ENCODE assay signal across 8 mouse cellular contexts in the genomic region with DNA sequence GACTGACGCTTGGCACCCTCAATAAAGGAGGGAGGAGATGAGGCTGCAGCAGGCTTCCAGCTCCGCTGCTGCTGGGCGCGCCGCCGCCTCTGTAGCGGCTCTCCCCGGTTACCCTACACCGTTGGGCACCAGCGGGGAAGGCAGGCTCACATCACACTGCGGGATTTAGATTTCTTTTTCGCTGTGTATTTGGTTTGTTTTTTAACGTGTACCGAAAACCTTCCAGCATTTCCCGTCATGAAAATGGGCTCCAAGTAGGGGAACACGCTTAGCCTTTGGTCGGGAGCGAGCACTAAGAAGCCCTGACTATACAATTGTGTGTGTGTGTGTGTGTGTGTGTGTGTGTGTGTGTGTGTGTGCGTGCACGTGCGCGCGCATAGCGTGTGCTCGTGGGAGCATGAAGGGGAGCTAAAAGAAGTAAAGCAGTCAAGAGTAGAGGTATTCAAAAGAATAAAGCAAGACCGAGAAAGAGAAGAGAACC. TPM values are rescaled to one million over a fixed set of nuclear protein-coding genes. Genes with fewer than 3 reads are reported as not detected.
DNase-seq lines count a peak whose midpoint lies in the region; ATAC-seq and TF ChIP-seq lines count a peak whose summit lies in the region.

No protein-coding gene starts in this region.

- no peak; the same call in 1 of the 2 replicates for ATAC-seq in heart, embryonic 11.5 days (replicated peaks; ENCODE audit: insufficient number of reproducible peaks, low FRiP score, low TSS enrichment)
- ATAC-seq in intestine, embryonic 16.5 days, result peak; percentile 76

- peak overlapping the region; percentile 46 for H3K4me3 ChIP-seq in heart, embryonic 11.5 days (ENCODE audit: low read depth, low read length)
- H3K4me3 ChIP-seq in E14TG2a.4 (replicated peaks; ENCODE audit: low read length) (peak overlapping the region; percentile 23; the same call in 1 of the 2 replicates), myocyte (no peak overlapping the region)
- H3K4me3 ChIP-seq in cortical plate, adult 2 months (ENCODE audit: insufficient read depth, low read length), result peak overlapping the region; percentile 81
- H3K4me3 ChIP-seq in intestine, embryonic 16.5 days (ENCODE audit: low read length), result peak overlapping the region; percentile 43

- no peak for TF ChIP-seq POLR2A in cortical plate, adult 2 months (IDR thresholded peaks at IDR 0.05; ENCODE audit: extremely low read depth, insufficient read depth, low read length)
- TF ChIP-seq POLR2A in myocyte (IDR thresholded peaks at IDR 0.05; ENCODE audit: insufficient read length, low read depth), result no peak

- H3K27ac ChIP-seq in heart, embryonic 11.5 days (ENCODE audit: low read depth, low read length), result no peak overlapping the region
- H3K27ac ChIP-seq in cortical plate, adult 2 months (ENCODE audit: insufficient read depth, low read length), result peak overlapping the region; percentile 89
- H3K27ac ChIP-seq in intestine, embryonic 16.5 days (ENCODE audit: low read length), result no peak overlapping the region

- no peak for TF ChIP-seq CTCF in E14TG2a.4 (conservative IDR thresholded peaks at IDR 0.05; ENCODE audit: low read length)
- TF ChIP-seq CTCF in cortical plate, adult 2 months (IDR thresholded peaks at IDR 0.05; ENCODE audit: extremely low read depth, insufficient read depth, low read length), result no peak

- no peak for DNase-seq in heart, postnatal 4 days
- DNase-seq in gastrocnemius, postnatal 14 days, result no peak
- DNase-seq in yolk sac, embryonic 10.5 days (ENCODE audit: low spot score), result no peak

- 0 out of 2 replicates have a peak overlapping the region, but pooled peaks have one; percentile 39 for H3K9ac ChIP-seq in heart, embryonic 11.5 days (ENCODE audit: low read depth, low read length)
- 0 out of 2 replicates have a peak overlapping the region, but pooled peaks have one; percentile 44 for H3K9ac ChIP-seq in intestine, embryonic 16.5 days (ENCODE audit: low read depth, low read length)

- H3K4me1 ChIP-seq in heart, embryonic 11.5 days (ENCODE audit: control insufficient read depth, insufficient read depth, low read length), result no peaks in the 10 kb centered on the region
- H3K4me1 ChIP-seq in E14TG2a.4 (replicated peaks; ENCODE audit: low read depth, low read length), result peaks cover 15% of the 10 kb centered on the region
- no peaks in the 10 kb centered on the region; the same call in 1 of the 2 replicates for H3K4me1 ChIP-seq in cortical plate, adult 2 months (ENCODE audit: control insufficient read depth, insufficient read depth, low read length)
- peaks cover 6% of the 10 kb centered on the region; the same call in 1 of the 2 replicates for H3K4me1 ChIP-seq in intestine, embryonic 16.5 days (ENCODE audit: control insufficient read depth, insufficient read depth, low read length)

- no peaks in the 10 kb centered on the region for H3K9me3 ChIP-seq in heart, embryonic 11.5 days (replicated peaks; ENCODE audit: control insufficient read depth, low read length)
- no peaks in the 10 kb centered on the region; the same call in 1 of the 2 replicates for H3K9me3 ChIP-seq in E14TG2a.4 (ENCODE audit: low read length)
- no peaks in the 10 kb centered on the region for H3K9me3 ChIP-seq in intestine, embryonic 16.5 days (ENCODE audit: control insufficient read depth, low read length)

- H3K36me3 ChIP-seq in heart, embryonic 11.5 days (ENCODE audit: control insufficient read depth, insufficient read depth, low read length), result no peaks in the 10 kb centered on the region
- no peaks in the 10 kb centered on the region for H3K36me3 ChIP-seq in E14TG2a.4 (ENCODE audit: insufficient read depth, low read length)
- no peaks in the 10 kb centered on the region for H3K36me3 ChIP-seq in intestine, embryonic 16.5 days (ENCODE audit: control insufficient read depth, insufficient read depth, low read length)
- H3K36me3 ChIP-seq in myocyte (ENCODE audit: control insufficient read depth, insufficient read depth), result no peaks in the 10 kb centered on the region

- peak overlapping the region; percentile 68 for H3K4me2 ChIP-seq in heart, embryonic 11.5 days
- H3K4me2 ChIP-seq in intestine, embryonic 16.5 days (ENCODE audit: low read depth, low read length), result peak overlapping the region; percentile 62
- peak overlapping the region; percentile 45 for H3K4me2 ChIP-seq in myocyte (ENCODE audit: low read depth)

- 4% methylated on average over 26 of the region's 26 CpGs for WGBS in heart, embryonic 11.5 days (ENCODE audit: insufficient replicate concordance)
- under 1% methylated on average over 26 of the region's 26 CpGs for WGBS in intestine, embryonic 16.5 days

- H3ac ChIP-seq in myocyte (ENCODE audit: control insufficient read depth, insufficient read length), result no peak overlapping the region

- H3K79me2 ChIP-seq in myocyte (ENCODE audit: control insufficient read depth, insufficient read depth), result no peaks in the 10 kb centered on the region

- H3K27me3 ChIP-seq in heart, embryonic 11.5 days (ENCODE audit: control insufficient read depth, insufficient read depth, low read length), result peaks cover 42% of the 10 kb centered on the region
- peaks cover 75% of the 10 kb centered on the region for H3K27me3 ChIP-seq in E14TG2a.4 (ENCODE audit: insufficient read depth, low read length)
- H3K27me3 ChIP-seq in intestine, embryonic 16.5 days (replicated peaks; ENCODE audit: control insufficient read depth, insufficient read depth, low read length), result peaks cover 18% of the 10 kb centered on the region
- no peaks in the 10 kb centered on the region for H3K27me3 ChIP-seq in myocyte (ENCODE audit: control insufficient read depth, insufficient read depth, insufficient read length)

- intact Hi-C loops in gastrocnemius, postnatal 14 days (cut with DNase I; ENCODE audit: low total_unique reads), result no loop called here

TF ChIP-seq in myocyte, 11 proteins besides CTCF, POLR2A, EP300 and RAD21:
- TF ChIP-seq SRF (IDR thresholded peaks at IDR 0.05; ENCODE audit: control insufficient read depth, insufficient read length, low read depth) (no peak), E2F4 (IDR thresholded peaks at IDR 0.05; ENCODE audit: insufficient read depth) (no peak), MAX (IDR thresholded peaks at IDR 0.05; ENCODE audit: low read depth) (no peak), MYOG (IDR thresholded peaks at IDR 0.05; ENCODE audit: control insufficient read depth in 1 of 3, insufficient read depth in 1 of 3, insufficient read length in 2 of 3, low read depth in 2 of 3) (no peak)

RNA-seq across cellular contexts. Expression of gene Slitrk3, which starts 4.1 kb away (rescaled TPM):
- 0.13 and 0.16 TPM in 2 replicates for polyA plus RNA-seq in heart, embryonic 11.5 days (2014; fragmentation: Nextera tagmentation; extraction: Ambion mirVana)
- total RNA-seq in heart, postnatal 4 days (2021), result under 1 TPM; 0.12 to 0.14 TPM
- polyA plus RNA-seq in cortical plate, adult 2 months (2012; rRNA removed), result 20.3 and 20.6 TPM in 2 replicates
- polyA plus RNA-seq in intestine, embryonic 16.5 days (2015; fragmentation: Nextera tagmentation; extraction: Ambion mirVana), result 0.62 and 0.68 TPM in 2 replicates
- not detected for polyA plus RNA-seq in myocyte (2012; fragmentation: generic; extraction: Trizol)
- under 1 TPM; 0.13 to 0.18 TPM for total RNA-seq in gastrocnemius, postnatal 14 days (2021)

Comparison
In these comparisons a context has a peak if more than half of its experiments do, and no peak if none do; other contexts are left out.
1. RNA of gene Slitrk3, which starts 4.1 kb away (polyA plus RNA-seq): 20.3 to 20.6 TPM in cortical plate, adult 2 months; 0.62 to 0.68 TPM in intestine, embryonic 16.5 days, 0.13 to 0.16 TPM in heart, embryonic 11.5 days and not detected in myocyte (single experiment); every median in the first group is over 10 times any median in the second.
2. Peak in every context shown above with its lines, with median percentiles within 50 percentile points of each other: H3K4me2 ChIP-seq.